Mouse (Mus musculus): ENCODE data around the gene Zic2. TPM values are rescaled to one million over a fixed set of nuclear protein-coding genes. Genes with fewer than 3 reads are reported as not detected.
A peak's percentile ranks its signal among the peaks of the same experiment; 100 is the strongest.
"Not testable (repeated sequence)": the region's sequence is repeated elsewhere in the genome, so short reads cannot be mapped to it uniquely, and the experiment has no call there.

The Zic2 gene
- polyA plus RNA-seq, 1 experiment, result not detected

- H3K27ac ChIP-seq (ENCODE audit: insufficient read depth, low read length), result no peak overlapping the region
- H3K4me1 ChIP-seq (ENCODE audit: control insufficient read depth, insufficient read depth, insufficient read length), result peaks cover 12% of the 10 kb centered on the region
- H3K4me3 ChIP-seq (ENCODE audit: extremely low read depth, insufficient read depth, insufficient read length), result no peak overlapping the region
- TF ChIP-seq CTCF (IDR thresholded peaks at IDR 0.05; ENCODE audit: extremely low read depth, insufficient read depth, insufficient read length, insufficient replicate concordance), result no peak
- TF ChIP-seq POLR2A (IDR thresholded peaks at IDR 0.05; ENCODE audit: low read depth, low read length), result no peak
- 75% methylated on average over 9 of the region's 9 CpGs for WGBS
- no peaks in the 10 kb centered on the region for H3K36me3 ChIP-seq (ENCODE audit: control insufficient read depth, insufficient read depth, low read length)
- H3K27me3 ChIP-seq (ENCODE audit: control insufficient read depth, insufficient read depth, low read length), result peaks cover 31% of the 10 kb centered on the region
- no peak for DNase-seq (ENCODE audit: low read depth in 1 of 2, low spot score in 2 of 2)
Measured at GRCm38 (mm10) chr14:122461966-122462365, 13.3 kb upstream of the Zic2 start.

DNA sequence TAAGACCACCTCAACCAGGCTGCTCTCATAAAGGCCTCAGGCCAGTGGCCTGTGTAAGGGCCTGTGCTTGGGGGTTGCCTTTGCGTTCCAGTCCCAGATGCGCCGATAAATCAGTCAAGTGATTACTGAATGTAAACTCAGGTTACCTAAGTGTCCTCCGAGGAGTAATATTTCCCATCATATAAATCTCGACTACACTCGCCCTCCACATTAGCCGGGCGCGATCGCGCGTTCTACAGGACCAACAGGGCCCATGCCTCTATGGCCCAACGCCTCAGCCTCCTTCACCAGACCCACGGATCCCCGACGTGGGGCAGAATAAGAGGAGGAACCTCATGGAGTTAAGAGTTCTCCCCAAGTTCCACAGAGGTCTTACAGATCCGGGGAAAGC is 12.6 kb upstream of the Zic2 start:
- no peak for DNase-seq (ENCODE audit: low read depth in 1 of 2, low spot score in 2 of 2)
- Histone ChIP-seq H3K4me1 (ENCODE audit: control insufficient read depth, insufficient read depth, insufficient read length) (peaks cover 12% of the 10 kb centered on the region), H3K27ac (ENCODE audit: insufficient read depth, low read length) (no peak overlapping the region), H3K36me3 (ENCODE audit: control insufficient read depth, insufficient read depth, low read length) (no peaks in the 10 kb centered on the region), H3K27me3 (ENCODE audit: control insufficient read depth, insufficient read depth, low read length) (peaks cover 31% of the 10 kb centered on the region), H3K4me3 (ENCODE audit: extremely low read depth, insufficient read depth, insufficient read length) (no peak overlapping the region)
- TF ChIP-seq POLR2A (IDR thresholded peaks at IDR 0.05; ENCODE audit: low read depth, low read length) (no peak), CTCF (IDR thresholded peaks at IDR 0.05; ENCODE audit: extremely low read depth, insufficient read depth, insufficient read length, insufficient replicate concordance) (no peak)
- 64% methylated on average over 17 of the region's 17 CpGs for WGBS

GRCm38 (mm10) chr14:122463080-122463691 is 12.0 kb upstream of the Zic2 start:
- H3K27ac ChIP-seq (ENCODE audit: insufficient read depth, low read length), result no peak overlapping the region
- peaks cover 34% of the 10 kb centered on the region for H3K27me3 ChIP-seq (ENCODE audit: control insufficient read depth, insufficient read depth, low read length)
- DNase-seq (ENCODE audit: low read depth in 1 of 2, low spot score in 2 of 2), result no peak
- H3K36me3 ChIP-seq (ENCODE audit: control insufficient read depth, insufficient read depth, low read length), result no peaks in the 10 kb centered on the region
- 9% methylated on average over 40 of the region's 40 CpGs for WGBS
- H3K4me1 ChIP-seq (ENCODE audit: control insufficient read depth, insufficient read depth, insufficient read length), result peaks cover 12% of the 10 kb centered on the region
- peak overlapping the region; percentile 46; the same call in 1 of the 2 replicates for H3K4me3 ChIP-seq (ENCODE audit: extremely low read depth, insufficient read depth, insufficient read length)
- TF ChIP-seq POLR2A (IDR thresholded peaks at IDR 0.05; ENCODE audit: low read depth, low read length), result no peak
- no peak for TF ChIP-seq CTCF (IDR thresholded peaks at IDR 0.05; ENCODE audit: extremely low read depth, insufficient read depth, insufficient read length, insufficient replicate concordance)

GRCm38 (mm10) chr14:122463734-122464341 is 11.4 kb upstream of the Zic2 start:
- WGBS, result 1% methylated on average over 57 of the region's 58 CpGs
- not testable (repeated sequence) for DNase-seq (ENCODE audit: low read depth in 1 of 2, low spot score in 2 of 2)
- H3K27me3 ChIP-seq (ENCODE audit: control insufficient read depth, insufficient read depth, low read length), result peaks cover 35% of the 10 kb centered on the region

DNA sequence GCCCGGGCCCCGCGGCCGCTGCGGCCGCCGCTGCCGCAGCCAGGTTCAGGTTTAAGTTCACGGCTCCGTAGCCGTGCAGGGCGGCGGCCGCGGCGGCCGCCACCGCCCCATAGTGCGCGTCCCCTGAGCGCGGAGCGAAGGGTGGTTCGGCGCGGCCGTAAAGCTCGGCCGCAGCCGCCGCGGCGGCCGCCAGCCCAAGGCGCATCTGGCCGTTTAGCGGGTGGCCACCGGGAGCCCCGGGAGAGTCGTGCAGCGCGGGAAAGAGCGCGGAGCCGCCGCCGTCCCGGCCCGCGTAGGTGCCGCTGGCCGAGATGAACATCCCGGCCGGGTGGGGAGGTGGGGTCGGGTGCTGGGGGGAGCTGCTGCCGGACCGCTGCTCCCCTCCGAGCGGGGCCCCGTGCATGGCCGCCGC is 10.9 kb upstream of the Zic2 start:
- H3K27me3 ChIP-seq (ENCODE audit: control insufficient read depth, insufficient read depth, low read length), result peaks cover 40% of the 10 kb centered on the region
- DNase-seq (ENCODE audit: low read depth in 1 of 2, low spot score in 2 of 2), result no peak
- peaks cover 12% of the 10 kb centered on the region for H3K4me1 ChIP-seq (ENCODE audit: control insufficient read depth, insufficient read depth, insufficient read length)
- WGBS, result under 1% methylated on average over 61 of the region's 62 CpGs
- no peaks in the 10 kb centered on the region for H3K36me3 ChIP-seq (ENCODE audit: control insufficient read depth, insufficient read depth, low read length)
- peak overlapping the region; percentile 46 for H3K4me3 ChIP-seq (ENCODE audit: extremely low read depth, insufficient read depth, insufficient read length)
- no peak for TF ChIP-seq CTCF (IDR thresholded peaks at IDR 0.05; ENCODE audit: extremely low read depth, insufficient read depth, insufficient read length, insufficient replicate concordance)
- TF ChIP-seq POLR2A (IDR thresholded peaks at IDR 0.05; ENCODE audit: low read depth, low read length), result no peak
- H3K27ac ChIP-seq (ENCODE audit: insufficient read depth, low read length), result no peak overlapping the region

More at GRCm38 (mm10) chr14:122463734-122464341, 11.4 kb upstream of the Zic2 start:
- peak overlapping the region; percentile 46 for H3K4me3 ChIP-seq (ENCODE audit: extremely low read depth, insufficient read depth, insufficient read length)
- peaks cover 12% of the 10 kb centered on the region for H3K4me1 ChIP-seq (ENCODE audit: control insufficient read depth, insufficient read depth, insufficient read length)
- not testable (repeated sequence) for H3K36me3 ChIP-seq (ENCODE audit: control insufficient read depth, insufficient read depth, low read length); H3K27ac ChIP-seq (ENCODE audit: insufficient read depth, low read length)

- no peak for DNase-seq (ENCODE audit: low read depth in 1 of 2, low spot score in 2 of 2)
- peaks cover 38% of the 10 kb centered on the region for H3K27me3 ChIP-seq (ENCODE audit: control insufficient read depth, insufficient read depth, low read length)
- TF ChIP-seq CTCF (IDR thresholded peaks at IDR 0.05; ENCODE audit: extremely low read depth, insufficient read depth, insufficient read length, insufficient replicate concordance), result no peak
- TF ChIP-seq POLR2A (IDR thresholded peaks at IDR 0.05; ENCODE audit: low read depth, low read length), result no peak
- H3K4me1 ChIP-seq (ENCODE audit: control insufficient read depth, insufficient read depth, insufficient read length), result peaks cover 12% of the 10 kb centered on the region
- peak within 1 kb of the TSS; percentile 46; the same call in 1 of the 2 replicates for H3K4me3 ChIP-seq (ENCODE audit: extremely low read depth, insufficient read depth, insufficient read length)
- WGBS, result 2% methylated on average over 61 of the region's 62 CpGs
- no peaks in the 10 kb centered on the region for H3K36me3 ChIP-seq (ENCODE audit: control insufficient read depth, insufficient read depth, low read length)
- no peak within 1 kb of the TSS for H3K27ac ChIP-seq (ENCODE audit: insufficient read depth, low read length)
Measured at GRCm38 (mm10) chr14:122464763-122465741, 10.2 kb upstream of the Zic2 start, which contains the start of gene Zic5. Gene Zic5 (minus strand): TSS chr14:122465677.
